Mouse (Mus musculus) common myeloid progenitor, adult 5-6 weeks (primary cell): ENCODE measurements at regions not wholly inside any gene's neighbourhood (a gene's known extent, or its start where the extent isn't known, plus 50 kb on each side); places are given as distances from the start of the nearest gene placed in this dataset.
"Not testable (repeated sequence)": the region's sequence is repeated elsewhere in the genome, so short reads cannot be mapped to it uniquely, and the experiment has no call there.

Experiments used
- ATAC-seq: replicated peaks from 2 replicates; pipeline ENCODE4 v1.8.0; 2016; ENCODE audit warnings: low read depth, mild to moderate bottlenecking, moderate TSS enrichment, inconsistent platforms; ENCODE audit not compliant: poor library complexity, severe bottlenecking

DNA sequence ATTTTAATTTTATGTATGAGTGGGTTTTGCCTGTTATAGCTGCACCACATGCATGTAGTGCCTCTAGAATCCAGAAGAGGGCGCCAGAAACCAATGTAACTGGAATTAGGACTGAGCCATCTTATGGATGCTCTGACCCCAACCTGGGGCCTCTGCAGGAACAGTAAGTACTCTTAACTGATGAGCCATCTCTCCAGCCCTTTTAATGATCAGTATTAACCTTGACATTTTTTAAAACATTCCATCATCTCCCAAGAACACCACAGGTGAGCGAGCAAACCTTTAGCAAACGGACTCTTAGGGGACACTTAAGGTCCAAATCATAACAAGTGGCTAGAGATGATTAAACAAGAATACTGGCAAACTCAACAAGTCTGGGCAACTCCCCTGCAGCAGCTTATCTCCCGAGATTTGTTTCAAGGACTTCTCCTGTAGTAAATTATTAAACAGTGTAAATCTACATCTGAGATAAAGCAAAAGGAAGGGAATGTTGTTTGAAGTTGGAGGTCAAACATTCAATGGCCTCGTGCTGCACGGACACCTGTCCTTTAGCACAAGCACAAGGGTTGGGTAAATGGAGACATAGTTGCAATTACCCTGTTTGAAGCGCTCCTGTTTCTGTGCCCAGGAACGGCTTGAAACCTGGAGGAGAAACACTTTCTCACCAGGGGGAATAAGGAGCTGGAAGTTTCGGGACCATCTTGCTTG, 75.9 kb upstream of the Cpsf6 start:
- peak; percentile 52 for ATAC-seq

DNA sequence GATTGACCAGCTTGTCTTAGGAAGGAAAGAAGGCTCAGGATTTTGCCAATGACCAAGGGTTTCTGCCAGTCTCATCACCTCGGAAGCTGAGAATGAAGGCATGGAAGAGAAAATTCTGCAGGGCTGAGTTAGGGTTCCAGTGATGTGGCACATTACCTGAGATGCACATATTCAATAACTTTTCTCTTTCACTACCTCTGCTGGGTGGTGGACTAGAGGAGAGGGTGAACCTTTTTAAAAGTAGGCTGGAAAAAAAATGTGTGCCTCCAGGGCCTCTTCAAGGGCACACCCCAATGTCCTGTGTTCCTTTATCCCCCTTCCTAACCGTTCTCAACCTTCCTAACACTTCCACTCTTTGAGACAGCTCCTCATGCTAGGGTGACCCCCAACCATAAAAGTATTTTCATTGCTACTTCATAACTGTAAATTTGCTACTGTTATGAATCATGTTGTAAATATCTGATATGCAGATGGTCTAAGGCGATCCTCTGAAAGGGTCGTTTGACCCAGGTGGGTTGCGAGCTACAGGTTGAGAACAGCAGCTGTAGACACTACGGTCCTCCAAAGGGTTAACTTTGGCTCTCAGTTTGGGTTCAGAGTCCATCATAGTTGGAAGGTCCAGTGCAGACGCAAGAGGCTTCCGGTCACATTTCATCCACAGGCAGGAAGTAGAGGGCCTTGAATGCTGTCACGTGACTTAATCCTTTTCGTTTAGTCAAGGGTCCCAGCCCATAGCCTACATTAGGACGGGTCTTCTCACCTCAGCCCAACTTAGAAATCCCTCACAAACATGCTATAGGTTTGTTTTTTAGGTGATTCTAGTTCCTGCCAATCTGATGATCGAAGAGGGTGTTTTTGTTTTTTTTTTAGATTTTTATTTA, 75.1 kb upstream of the Cpsf6 start:
- no peak for ATAC-seq

DNA sequence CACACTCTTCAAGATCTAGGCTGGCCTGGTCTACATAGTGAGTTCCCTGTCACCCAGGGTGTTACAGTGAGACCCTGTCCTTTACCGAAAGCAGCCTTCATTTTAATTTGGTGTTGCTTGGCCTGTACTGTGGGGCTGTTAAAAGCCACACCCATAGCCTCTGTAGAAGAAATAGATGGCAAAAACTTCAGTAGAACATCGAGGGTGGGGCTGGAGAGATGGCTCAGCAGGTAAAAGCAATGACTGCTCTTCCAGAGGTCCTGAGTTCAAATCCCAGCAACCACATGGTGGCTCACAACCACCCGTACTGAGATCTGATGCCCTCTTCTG, 74.3 kb upstream of the Cpsf6 start:
- no peak for ATAC-seq

DNA sequence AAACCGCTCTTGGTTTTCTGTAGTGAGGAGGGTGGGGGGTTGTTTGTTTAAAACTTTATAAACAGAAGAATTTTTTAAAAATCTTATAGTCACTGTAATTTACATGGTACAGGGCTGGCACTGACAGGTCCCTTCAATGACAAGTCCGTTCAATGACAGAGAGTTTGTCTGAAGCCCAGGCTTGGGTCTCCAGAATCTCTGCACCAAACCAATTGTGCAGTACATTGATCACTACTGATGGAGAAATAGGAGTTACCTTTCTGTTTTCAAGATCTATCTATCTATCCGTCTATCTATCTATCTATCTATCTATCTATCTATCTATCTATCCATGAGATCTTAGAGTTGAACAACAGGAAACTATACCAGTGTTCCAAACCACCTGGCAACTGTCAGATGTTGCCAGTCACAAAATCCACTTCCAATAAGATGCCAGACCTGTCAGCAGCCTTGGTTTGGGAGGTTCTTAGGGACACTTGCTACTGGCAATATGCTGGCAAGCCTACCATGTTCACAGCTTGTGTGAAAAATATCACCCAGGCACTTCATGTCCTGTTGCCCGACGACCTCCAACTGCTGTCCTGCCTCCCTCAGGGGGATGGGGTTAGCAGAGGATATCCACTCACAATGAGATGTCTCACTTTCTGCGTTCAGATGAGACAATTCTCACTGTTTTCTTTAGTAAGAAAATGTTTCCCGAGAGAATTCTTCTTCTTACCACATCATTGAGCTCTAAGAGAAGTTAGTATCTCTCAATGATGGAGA, 73.8 kb upstream of the Cpsf6 start:
- no peak for ATAC-seq

DNA sequence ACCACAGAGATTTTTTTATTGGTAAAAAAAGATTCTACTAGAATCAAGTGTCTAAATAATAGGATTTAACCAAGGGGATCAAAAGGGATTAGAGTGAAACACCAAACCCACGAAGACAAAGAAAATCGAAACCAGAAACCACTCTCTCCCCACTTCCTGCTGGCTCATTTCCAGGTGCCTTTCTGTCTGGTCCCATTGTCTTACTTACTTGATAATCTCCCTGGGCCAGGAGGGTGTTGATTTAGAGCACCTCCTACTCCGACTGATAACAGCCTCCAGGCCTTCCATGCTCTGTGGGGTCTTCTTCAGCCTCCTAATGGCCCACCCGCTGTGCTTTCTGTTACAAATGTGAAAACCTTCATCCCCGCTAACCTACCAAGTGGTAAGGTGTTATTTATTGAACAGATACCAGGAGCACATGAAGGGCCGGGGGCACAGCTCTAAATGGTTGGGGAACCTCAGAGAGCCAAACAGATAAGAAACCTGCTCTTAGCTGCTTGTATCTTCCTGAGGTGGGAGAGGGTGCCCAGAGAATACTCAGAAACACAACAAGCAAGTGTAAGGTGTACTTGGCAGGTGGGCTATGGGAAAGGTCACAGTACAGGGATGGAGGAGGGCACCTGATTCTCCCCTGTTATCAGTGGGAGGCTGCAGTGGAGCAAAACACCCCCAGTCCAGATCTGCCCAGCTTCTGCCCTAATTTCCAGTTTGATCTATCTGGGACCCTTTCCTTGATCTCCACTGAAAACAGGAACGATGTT, 72.6 kb upstream of the Cpsf6 start:
- ATAC-seq = peak; percentile 79

DNA sequence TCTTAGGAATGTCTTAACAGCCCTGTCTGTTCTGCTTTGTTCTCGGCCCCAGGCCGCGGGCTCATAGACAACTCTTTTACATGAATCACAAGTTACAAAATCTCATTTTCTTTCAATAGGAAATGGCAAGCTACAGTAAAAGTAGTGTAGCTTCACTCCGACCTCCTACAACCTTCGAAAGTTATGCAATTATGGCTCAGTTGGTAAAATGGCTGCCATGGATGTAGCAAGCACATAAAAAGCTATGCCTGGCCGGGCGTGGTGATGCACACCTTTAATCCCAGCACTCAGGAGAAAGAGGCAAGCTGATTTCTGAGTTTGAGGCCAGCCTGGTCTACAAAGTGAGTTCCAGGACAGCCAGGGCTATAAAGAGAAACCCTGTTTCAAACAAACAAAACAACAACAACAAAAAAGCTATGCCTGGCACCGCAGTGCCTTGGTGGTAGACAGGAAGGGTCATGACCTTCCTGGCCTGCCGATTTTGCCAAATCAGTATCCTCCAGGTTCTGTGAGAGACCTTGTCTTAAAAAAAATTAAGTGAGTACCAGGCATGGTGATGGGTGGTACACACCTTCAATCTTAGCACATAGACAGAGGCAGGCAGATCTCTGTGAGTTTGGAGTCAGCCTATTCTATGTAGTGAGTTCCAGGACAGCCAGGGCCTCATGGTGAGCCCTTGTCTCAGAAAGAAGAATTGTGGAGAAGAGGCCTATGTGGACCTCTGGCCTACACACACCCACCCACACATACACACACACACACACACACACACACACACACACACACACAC, 71.8 kb upstream of the Cpsf6 start:
- ATAC-seq = 0 out of 2 replicates have a peak, but pooled peaks have one; percentile 7

DNA sequence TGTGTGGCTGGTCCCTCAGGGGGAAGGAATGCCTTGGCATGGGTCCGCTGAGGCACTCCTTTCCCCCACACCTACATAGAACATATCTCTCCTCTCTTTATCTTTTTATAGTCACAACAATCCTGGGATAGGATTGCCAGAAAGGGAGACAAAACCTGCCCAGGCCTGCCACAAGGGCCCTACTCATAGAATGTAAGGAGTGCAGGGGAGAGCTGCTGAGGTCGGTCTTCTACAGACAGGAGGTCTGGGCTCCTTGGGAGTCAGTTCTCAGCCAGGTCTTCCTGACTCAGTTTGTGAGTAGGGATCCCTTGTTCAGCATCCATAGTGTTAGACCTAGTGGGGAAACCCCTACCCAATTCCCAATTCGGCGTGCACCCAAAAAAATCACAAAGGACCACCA, 70.8 kb upstream of the Cpsf6 start:
- no peak for ATAC-seq

DNA sequence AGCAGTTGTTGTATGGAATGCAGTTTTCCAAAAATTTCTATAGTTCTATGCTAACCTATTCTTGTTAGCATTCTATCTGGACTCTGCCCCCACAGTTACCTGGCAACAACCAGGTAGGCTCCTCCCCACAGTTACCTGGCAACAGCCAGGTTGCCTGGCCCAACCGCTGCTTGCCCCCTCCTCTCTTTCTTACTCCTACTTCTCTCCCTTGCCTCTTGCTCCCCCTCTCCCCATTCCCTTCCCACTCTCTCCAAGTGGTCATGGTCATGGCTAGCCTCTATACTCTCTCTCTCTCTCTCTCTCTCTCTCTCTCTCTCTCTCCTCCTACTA, 70.4 kb upstream of the Cpsf6 start:
- ATAC-seq = no peak

DNA sequence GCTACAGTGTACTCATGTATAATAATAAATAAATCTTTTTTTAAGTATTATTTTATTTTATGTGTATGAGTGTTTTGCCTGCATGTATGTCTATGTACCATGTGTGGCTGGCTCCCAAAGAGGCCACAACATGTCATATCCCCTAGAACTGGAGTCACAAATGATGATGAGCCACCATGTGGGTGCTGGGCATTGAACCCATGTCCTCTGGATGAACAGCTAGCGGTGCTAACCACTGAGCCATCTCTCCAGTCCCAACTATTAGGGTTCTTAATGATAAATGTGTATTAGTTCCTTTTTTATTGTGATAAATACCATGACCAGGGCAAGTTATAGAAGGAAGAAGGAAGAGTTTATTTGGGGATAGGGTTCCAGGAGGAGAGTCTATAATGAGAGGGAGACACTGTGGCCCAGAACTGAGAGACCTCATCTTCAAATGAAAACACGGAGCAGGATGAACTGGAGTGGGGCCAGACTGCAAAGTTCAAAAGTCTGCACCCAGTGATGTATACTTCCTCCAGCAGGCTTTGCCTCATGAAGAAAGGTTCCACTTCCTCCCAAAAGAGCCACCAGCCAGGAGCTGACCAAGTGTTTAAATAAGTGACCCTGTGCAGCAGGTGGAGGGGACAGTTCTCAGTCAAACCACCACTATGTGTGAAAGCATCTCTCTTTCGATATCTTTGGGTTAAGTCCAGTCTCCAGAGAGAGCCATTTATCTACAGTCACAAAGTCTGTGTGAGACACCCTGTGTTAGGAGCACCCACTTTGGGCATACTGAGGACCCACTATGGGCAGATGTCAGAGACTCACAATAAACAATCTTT, 69.8 kb upstream of the Cpsf6 start:
- peak; percentile 45; the same call in 1 of the 2 replicates for ATAC-seq

DNA sequence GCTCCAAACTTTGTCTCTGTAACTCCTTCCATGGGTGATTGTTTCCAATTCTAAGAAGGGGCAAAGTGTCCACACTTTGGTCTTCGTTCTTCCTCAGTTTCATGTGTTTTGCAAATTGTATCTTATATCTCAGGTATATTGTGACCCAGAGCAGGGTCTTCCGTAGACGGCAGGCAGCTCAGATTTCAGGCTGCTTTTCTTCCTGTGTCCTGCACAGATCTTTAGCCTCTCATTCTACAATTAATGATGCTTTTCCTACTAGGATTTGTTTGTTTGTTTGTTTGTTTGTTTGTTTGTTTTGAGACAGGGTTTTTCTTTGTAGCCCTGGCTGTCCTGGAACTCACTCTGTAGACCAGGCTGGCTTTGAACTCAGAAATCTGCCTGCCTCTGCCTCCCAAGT, 69.0 kb upstream of the Cpsf6 start:
- ATAC-seq = not testable (repeated sequence)

DNA sequence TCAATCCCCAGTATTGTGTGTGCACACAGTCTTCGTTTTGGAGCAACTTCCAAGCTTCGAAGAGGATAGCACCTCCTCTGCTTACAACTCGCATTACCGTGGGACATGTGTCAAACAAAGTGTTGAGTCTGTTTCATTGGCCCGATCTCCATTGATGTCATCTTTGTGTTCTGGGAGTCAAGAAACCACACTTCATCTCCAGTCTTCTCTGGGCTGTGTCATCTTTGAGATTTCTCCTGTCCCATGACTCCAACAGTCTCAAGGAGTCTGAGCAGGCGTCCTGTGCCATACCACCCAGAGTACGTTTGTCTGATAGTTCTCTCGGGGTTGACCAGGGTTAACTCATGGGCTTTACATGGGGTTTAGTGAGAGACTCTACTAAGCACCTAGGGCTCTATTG, 67.8 kb upstream of the Cpsf6 start:
- no peak for ATAC-seq

DNA sequence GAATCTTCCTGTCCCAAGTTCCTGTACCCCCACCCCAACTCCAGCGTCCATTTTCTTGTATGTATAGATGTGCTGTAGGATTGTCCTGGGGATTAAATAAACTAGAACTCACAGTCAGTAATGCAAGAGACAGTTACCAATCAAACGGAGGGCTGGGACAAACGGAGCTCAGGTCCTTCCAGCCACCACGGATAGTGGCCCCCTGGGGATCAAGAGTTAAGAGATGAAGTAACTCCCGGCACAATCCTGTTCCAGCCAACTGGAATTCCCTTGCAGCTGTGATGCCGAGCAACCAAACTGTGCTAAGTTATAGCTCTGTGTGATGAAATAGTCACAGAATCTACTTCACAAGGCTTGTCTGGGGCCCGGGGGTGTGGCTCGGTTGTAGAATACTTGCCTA, 67.4 kb upstream of the Cpsf6 start:
- no peak for ATAC-seq

DNA sequence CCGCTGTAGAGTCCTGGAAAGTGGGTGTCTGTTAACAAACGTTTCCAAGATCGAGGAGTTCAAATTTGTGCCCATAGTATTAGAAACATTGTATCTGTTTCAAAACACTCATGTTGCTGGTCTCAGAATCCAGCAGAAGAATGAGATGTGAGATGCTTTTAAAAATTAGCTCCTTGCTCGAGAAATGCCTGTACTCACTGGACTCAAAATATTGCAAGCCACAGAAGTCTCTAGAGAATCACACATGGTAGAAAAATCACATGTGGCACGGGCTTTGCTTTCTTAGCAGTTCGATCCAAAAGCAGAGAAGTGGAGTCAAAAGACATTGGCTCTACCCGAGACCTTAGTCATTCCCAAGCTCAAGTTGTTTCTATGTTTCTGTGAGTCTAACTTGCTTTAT, 67.0 kb upstream of the Cpsf6 start:
- no peak for ATAC-seq

DNA sequence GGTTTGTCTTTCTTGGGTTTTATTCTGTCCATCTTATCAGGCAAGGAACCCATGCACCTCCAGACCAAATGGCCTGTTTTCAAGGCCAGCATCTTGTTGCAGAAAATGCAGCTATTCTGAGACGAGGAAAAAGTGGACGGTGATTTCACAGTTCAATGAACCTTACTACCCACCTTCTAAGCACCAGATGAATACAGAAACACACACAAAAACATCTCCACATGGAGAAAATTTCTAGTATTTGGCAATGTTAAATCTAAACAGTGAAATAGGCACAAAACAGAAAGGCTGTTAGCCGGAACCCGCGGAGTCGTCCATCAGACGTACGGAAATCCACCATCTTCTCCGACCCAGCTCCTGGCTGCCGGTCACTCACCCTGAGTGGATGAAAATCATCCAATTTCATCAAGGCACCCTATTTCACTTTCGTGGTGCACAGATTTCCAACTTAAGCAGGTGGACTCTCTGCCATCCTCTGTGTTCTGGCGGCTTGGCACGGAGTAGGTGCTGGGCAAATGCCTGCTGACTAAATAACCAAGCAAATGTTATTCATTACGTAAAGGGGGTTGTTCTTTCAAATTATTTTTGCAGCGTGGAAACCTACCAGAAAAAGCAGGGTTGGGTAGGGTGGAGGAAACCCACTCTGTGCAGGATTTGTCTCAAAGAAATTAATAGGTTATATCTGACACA, 66.1 kb upstream of the Cpsf6 start:
- ATAC-seq = no peak

DNA sequence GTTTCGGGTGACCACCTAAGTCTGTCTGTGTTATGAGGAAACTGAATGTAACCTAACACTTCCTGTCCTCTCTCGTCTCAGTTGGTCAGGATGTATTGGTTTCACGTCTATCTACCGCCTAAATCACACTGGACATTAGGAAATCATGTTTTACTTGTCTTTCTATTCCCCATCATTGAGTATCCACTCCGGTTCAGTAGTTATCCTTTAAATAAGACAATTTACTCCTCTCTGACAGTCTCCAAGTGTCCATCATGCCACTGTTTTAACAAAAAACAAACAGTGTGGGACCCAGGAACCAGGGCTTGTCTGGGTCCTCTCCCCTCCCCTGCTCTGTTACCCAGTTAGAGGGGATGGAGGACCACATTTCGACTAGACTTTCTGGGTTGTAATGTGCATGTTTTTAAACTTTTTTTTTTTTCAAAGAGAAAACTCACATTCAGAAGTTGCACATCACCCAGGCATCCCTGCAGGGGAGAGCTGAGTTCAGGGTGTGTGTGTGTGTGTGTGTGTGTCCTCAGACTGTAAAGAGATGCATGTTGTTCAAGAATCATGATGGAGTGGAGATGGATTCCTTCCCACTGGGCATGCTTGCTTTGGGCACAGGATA, 65.5 kb upstream of the Cpsf6 start:
- ATAC-seq = no peak

DNA sequence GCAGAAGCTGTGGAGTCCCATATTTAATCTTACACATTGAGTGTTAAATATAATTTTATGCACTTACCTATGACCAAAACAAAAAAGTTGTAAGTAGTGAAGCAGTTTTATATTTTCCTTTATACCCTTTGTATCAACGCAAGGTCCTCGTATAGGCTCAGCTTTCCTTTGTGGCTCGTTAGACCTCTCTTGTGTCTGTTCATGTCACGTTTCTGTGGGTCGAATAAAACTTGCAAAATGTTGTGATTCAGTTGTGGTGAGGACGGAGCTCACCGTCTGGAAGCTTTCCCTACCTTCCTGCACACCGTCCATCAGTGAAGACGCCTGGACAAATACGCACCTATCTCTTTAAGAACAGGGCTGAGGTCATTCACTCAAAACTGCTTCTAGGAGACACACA, 64.9 kb upstream of the Cpsf6 start:
- ATAC-seq = no peak

DNA sequence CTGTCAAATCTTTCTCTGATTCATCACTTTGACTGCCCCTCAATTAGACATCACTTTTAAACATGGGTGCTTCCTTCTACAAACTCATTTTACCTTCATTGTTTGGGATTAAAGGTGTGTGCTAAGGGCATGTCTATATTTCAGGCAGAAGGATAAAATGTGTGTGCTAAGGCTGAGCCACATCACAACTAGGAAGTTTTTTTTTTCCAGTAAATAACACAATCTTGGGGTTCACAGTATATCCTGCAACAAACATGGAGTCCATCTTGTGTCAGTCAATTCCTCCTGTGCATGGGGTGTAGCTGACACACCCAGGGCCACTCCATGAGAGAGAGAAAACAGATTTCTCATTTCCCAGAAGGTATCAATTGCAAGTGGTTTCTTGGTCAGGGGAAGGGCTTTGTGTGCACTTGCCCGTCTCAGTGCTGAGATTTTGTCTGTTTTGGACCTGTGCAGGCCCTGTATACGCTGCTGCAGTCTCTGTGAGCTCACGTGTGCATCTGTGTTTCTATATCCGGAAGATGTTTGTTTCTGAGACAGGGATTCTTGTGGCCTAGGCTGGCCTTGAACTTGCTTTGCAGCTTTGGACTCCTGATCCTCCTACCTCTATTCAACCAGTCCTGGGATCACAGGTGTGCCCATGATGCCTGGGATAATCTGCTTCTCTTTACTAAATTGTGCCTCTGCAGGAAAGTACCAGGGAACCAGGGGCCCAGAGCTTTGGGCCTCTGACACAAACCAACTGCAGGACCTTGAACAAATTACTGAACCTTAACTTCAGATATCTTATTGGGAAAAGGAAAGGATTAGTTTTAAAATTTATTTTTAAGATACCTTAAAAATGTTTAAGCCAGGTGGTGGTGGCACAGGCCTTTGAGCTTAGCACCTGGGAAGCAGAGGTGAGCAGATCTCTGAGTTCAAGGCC, 63.9 kb upstream of the Cpsf6 start:
- ATAC-seq = no peak
